In the genomic region with DNA sequence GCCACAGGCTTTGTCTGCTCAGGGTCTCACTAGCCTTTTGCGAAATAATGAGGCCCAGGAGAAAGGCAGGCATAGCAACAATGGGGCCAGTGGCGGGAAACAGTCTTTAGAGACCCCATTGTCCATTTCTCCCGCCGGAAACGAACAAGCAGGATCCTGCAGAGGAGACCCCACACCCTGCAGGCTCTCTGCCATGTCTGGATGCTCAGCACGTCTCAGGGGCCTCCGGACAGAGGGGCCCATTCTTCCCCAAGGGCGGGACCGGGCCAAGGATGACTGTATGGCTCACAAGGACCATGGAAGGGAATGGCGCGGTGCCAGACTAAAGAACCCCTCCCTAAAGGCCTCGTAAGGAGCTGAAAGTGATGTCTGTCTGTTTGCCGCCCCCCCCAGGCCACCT, we compare ENCODE assay signal across 11 mouse cellular contexts. TPM values are rescaled to one million over a fixed set of nuclear protein-coding genes. Genes with fewer than 3 reads are reported as not detected.
DNase-seq lines count a peak whose midpoint lies in the region; ATAC-seq and TF ChIP-seq lines count a peak whose summit lies in the region.
"Had no signal": no experiment of that assay in that cellular context is flagged by ENCODE, and none has a peak within 500 bp of the region (broad histone marks: within the 10 kb centered on the region; RNA-seq: fewer than 3 reads in every experiment).

No protein-coding gene starts in this region.

- no peak for ATAC-seq in lung, embryonic 16.5 days (ENCODE audit: low read depth)
- ATAC-seq in lung, postnatal 0 days: no peak
- ATAC-seq in hindbrain, embryonic 16.5 days: no peak
- ATAC-seq in neural tube, embryonic 13.5 days (ENCODE audit: low read depth): no peak
- ATAC-seq: liver, embryonic 12.5 days; Patski had no signal

- no peak overlapping the region for H3K9ac ChIP-seq in lung, embryonic 16.5 days (ENCODE audit: low read length)
- H3K9ac ChIP-seq in lung, postnatal 0 days (replicated peaks; ENCODE audit: low read depth): no peak overlapping the region
- H3K9ac ChIP-seq in hindbrain, embryonic 16.5 days (ENCODE audit: low read depth, low read length): no peak overlapping the region
- peak overlapping the region; percentile 73; the same call in 1 of the 2 replicates for H3K9ac ChIP-seq in neural tube, embryonic 13.5 days
- H3K9ac ChIP-seq: embryonic facial prominence, embryonic 15.5 days; liver, embryonic 12.5 days had no signal

- TF ChIP-seq CTCF in lung, postnatal 0 days (IDR thresholded peaks at IDR 0.05): no peak

- peaks cover 7% of the 10 kb centered on the region; the same call in 1 of the 2 replicates for H3K36me3 ChIP-seq in lung, embryonic 16.5 days (ENCODE audit: control insufficient read depth, insufficient read depth, low read length)
- no peaks in the 10 kb centered on the region for H3K36me3 ChIP-seq in lung, postnatal 0 days (ENCODE audit: insufficient read depth, low read length)
- H3K36me3 ChIP-seq in hindbrain, embryonic 16.5 days (ENCODE audit: control insufficient read depth, insufficient read depth, low read length): peaks cover 7% of the 10 kb centered on the region; the same call in 1 of the 2 replicates
- H3K36me3 ChIP-seq in neural tube, embryonic 13.5 days: peaks cover 8% of the 10 kb centered on the region

- peaks cover 42% of the 10 kb centered on the region for H3K4me1 ChIP-seq in lung, embryonic 16.5 days (replicated peaks; ENCODE audit: control insufficient read depth, insufficient read depth, low read length)
- H3K4me1 ChIP-seq in lung, postnatal 0 days (ENCODE audit: insufficient read depth, low read depth, low read length): peaks cover 9% of the 10 kb centered on the region; the same call in 1 of the 2 replicates
- peaks cover 41% of the 10 kb centered on the region for H3K4me1 ChIP-seq in hindbrain, embryonic 16.5 days (ENCODE audit: control insufficient read depth, insufficient read depth, low read depth, low read length)
- H3K4me1 ChIP-seq in neural tube, embryonic 13.5 days (replicated peaks): peaks cover 68% of the 10 kb centered on the region

- DNase-seq in cerebellum, adult 18-20 months: peak; percentile 22 to 27
- no peak for DNase-seq in cerebellum, adult 9-10 months
- DNase-seq in lung, postnatal 0 days (ENCODE audit: low spot score): no peak
- no peak for DNase-seq in frontal cortex, adult 2 months (ENCODE audit: extremely low spot score in 1 of 2, low spot score in 1 of 2)
- DNase-seq in heart, postnatal 14 days: no peak

- H3K27ac ChIP-seq in lung, embryonic 16.5 days (ENCODE audit: low read length): peak overlapping the region; percentile 37; the same call in 1 of the 2 replicates
- no peak overlapping the region for H3K27ac ChIP-seq in lung, postnatal 0 days (ENCODE audit: low read length)
- H3K27ac ChIP-seq in hindbrain, embryonic 16.5 days (ENCODE audit: low read depth, low read length): peak overlapping the region; percentile 91
- peak overlapping the region; percentile 92 for H3K27ac ChIP-seq in neural tube, embryonic 13.5 days (replicated peaks)
- H3K27ac ChIP-seq: embryonic facial prominence, embryonic 15.5 days had no signal

- intact Hi-C loops in heart, postnatal 14 days (cut with DNase I): no loop called here

- no peak overlapping the region for H3K4me3 ChIP-seq in lung, embryonic 16.5 days (ENCODE audit: low read length)
- H3K4me3 ChIP-seq in lung, postnatal 0 days (ENCODE audit: low read depth, low read length): no peak overlapping the region
- no peak overlapping the region for H3K4me3 ChIP-seq in hindbrain, embryonic 16.5 days (ENCODE audit: low read length)
- H3K4me3 ChIP-seq in neural tube, embryonic 13.5 days: peak overlapping the region; percentile 65; the same call in 1 of the 2 replicates
- H3K4me3 ChIP-seq: liver, embryonic 12.5 days had no signal

- H3K9me3 ChIP-seq in lung, embryonic 16.5 days (ENCODE audit: control insufficient read depth, low read length): no peaks in the 10 kb centered on the region
- no peaks in the 10 kb centered on the region for H3K9me3 ChIP-seq in lung, postnatal 0 days (ENCODE audit: low read length)
- no peaks in the 10 kb centered on the region for H3K9me3 ChIP-seq in hindbrain, embryonic 16.5 days (ENCODE audit: control insufficient read depth, low read length)
- H3K9me3 ChIP-seq in neural tube, embryonic 13.5 days: no peaks in the 10 kb centered on the region
- H3K9me3 ChIP-seq: embryonic facial prominence, embryonic 15.5 days; liver, embryonic 12.5 days had no signal

- H3K4me2 ChIP-seq in lung, embryonic 16.5 days (ENCODE audit: low read depth, low read length): no peak overlapping the region
- H3K4me2 ChIP-seq in lung, postnatal 0 days (replicated peaks; ENCODE audit: low read depth, low read length): no peak overlapping the region
- H3K4me2 ChIP-seq in hindbrain, embryonic 16.5 days (ENCODE audit: low read length): peak overlapping the region; percentile 27
- H3K4me2 ChIP-seq in neural tube, embryonic 13.5 days: peak overlapping the region; percentile 92

- TF ChIP-seq EP300 in lung, postnatal 0 days (IDR thresholded peaks at IDR 0.05): no peak

- no peaks in the 10 kb centered on the region for H3K27me3 ChIP-seq in lung, embryonic 16.5 days (ENCODE audit: control insufficient read depth, insufficient read depth, low read depth, low read length)
- no peaks in the 10 kb centered on the region for H3K27me3 ChIP-seq in lung, postnatal 0 days (replicated peaks; ENCODE audit: insufficient read depth, low read length)
- peaks cover 3% of the 10 kb centered on the region; the same call in 1 of the 2 replicates for H3K27me3 ChIP-seq in hindbrain, embryonic 16.5 days (replicated peaks; ENCODE audit: control insufficient read depth, insufficient read depth, low read length)
- no peaks in the 10 kb centered on the region for H3K27me3 ChIP-seq in neural tube, embryonic 13.5 days
- H3K27me3 ChIP-seq: embryonic facial prominence, embryonic 15.5 days; liver, embryonic 12.5 days; Patski had no signal

- 66% methylated on average over 13 of the region's 13 CpGs for WGBS in lung, embryonic 16.5 days
- WGBS in lung, postnatal 0 days: 70% methylated on average over 13 of the region's 13 CpGs
- WGBS in hindbrain, embryonic 16.5 days: 16% methylated on average over 13 of the region's 13 CpGs
- WGBS in neural tube, embryonic 13.5 days: 12% methylated on average over 13 of the region's 13 CpGs

RNA-seq across cellular contexts. Expression of gene AC134908.4, which starts 1.3 kb away (rescaled TPM):
- polyA plus RNA-seq in lung, embryonic 16.5 days (2015; fragmentation: Nextera tagmentation; extraction: Ambion mirVana): not detected in 2 replicates
- not detected in 2 replicates for polyA plus RNA-seq in lung, postnatal 0 days (2015; fragmentation: Nextera tagmentation; extraction: Ambion mirVana)
- 1.6 and 2.2 TPM in 2 replicates for polyA plus RNA-seq in hindbrain, embryonic 16.5 days (2015; fragmentation: Nextera tagmentation; extraction: Ambion mirVana)
- polyA plus RNA-seq in neural tube, embryonic 13.5 days (2015; fragmentation: Nextera tagmentation; extraction: Ambion mirVana): 0.66 and 1.9 TPM in 2 replicates
- 1.4 and 2.0 TPM in 2 replicates for polyA plus RNA-seq in frontal cortex, adult 2 months (2012; rRNA removed)
- not detected for total RNA-seq in heart, postnatal 14 days (2021)
- polyA plus RNA-seq: embryonic facial prominence, embryonic 15.5 days; liver, embryonic 12.5 days had no signal

RNA-seq across cellular contexts. Expression of gene Fam173a, which starts 1.5 kb away (rescaled TPM):
- polyA plus RNA-seq in lung, embryonic 16.5 days (2015; fragmentation: Nextera tagmentation; extraction: Ambion mirVana): 115 and 125 TPM in 2 replicates
- 112 and 116 TPM in 2 replicates for polyA plus RNA-seq in lung, postnatal 0 days (2015; fragmentation: Nextera tagmentation; extraction: Ambion mirVana)
- polyA plus RNA-seq in hindbrain, embryonic 16.5 days (2015; fragmentation: Nextera tagmentation; extraction: Ambion mirVana): 99.9 and 103 TPM in 2 replicates
- 70.5 and 73.6 TPM in 2 replicates for polyA plus RNA-seq in neural tube, embryonic 13.5 days (2015; fragmentation: Nextera tagmentation; extraction: Ambion mirVana)
- 158 and 169 TPM in 2 replicates for polyA plus RNA-seq in frontal cortex, adult 2 months (2012; rRNA removed)
- total RNA-seq in heart, postnatal 14 days (2021): 10 to 100 TPM; 36.4 to 37.4 TPM

RNA-seq across cellular contexts. Expression of gene Metrn, which starts 2.7 kb away (rescaled TPM):
- polyA plus RNA-seq in lung, embryonic 16.5 days (2015; fragmentation: Nextera tagmentation; extraction: Ambion mirVana): 43.3 and 44.2 TPM in 2 replicates
- 19.1 and 20.9 TPM in 2 replicates for polyA plus RNA-seq in lung, postnatal 0 days (2015; fragmentation: Nextera tagmentation; extraction: Ambion mirVana)
- 79.4 and 88.8 TPM in 2 replicates for polyA plus RNA-seq in hindbrain, embryonic 16.5 days (2015; fragmentation: Nextera tagmentation; extraction: Ambion mirVana)
- 46.7 and 58.7 TPM in 2 replicates for polyA plus RNA-seq in neural tube, embryonic 13.5 days (2015; fragmentation: Nextera tagmentation; extraction: Ambion mirVana)
- 159 and 186 TPM in 2 replicates for polyA plus RNA-seq in frontal cortex, adult 2 months (2012; rRNA removed)
- 10 to 100 TPM; 67.1 to 74.7 TPM for total RNA-seq in heart, postnatal 14 days (2021)

RNA-seq across cellular contexts. Expression of gene Ccdc78, which starts 7.8 kb away (rescaled TPM):
- 2.1 and 4.5 TPM in 2 replicates for polyA plus RNA-seq in lung, embryonic 16.5 days (2015; fragmentation: Nextera tagmentation; extraction: Ambion mirVana)
- polyA plus RNA-seq in lung, postnatal 0 days (2015; fragmentation: Nextera tagmentation; extraction: Ambion mirVana): 5.8 and 7.7 TPM in 2 replicates
- 0.21 and 0.28 TPM in 2 replicates for polyA plus RNA-seq in hindbrain, embryonic 16.5 days (2015; fragmentation: Nextera tagmentation; extraction: Ambion mirVana)
- polyA plus RNA-seq in neural tube, embryonic 13.5 days (2015; fragmentation: Nextera tagmentation; extraction: Ambion mirVana): 0.33 and 0.39 TPM in 2 replicates
- 0.06 and 0.08 TPM in 2 replicates for polyA plus RNA-seq in frontal cortex, adult 2 months (2012; rRNA removed)
- total RNA-seq in heart, postnatal 14 days (2021): under 1 TPM in 1 of 2 experiments, not detected in 1; 0.17 TPM

RNA-seq across cellular contexts. Expression of gene Haghl, which starts 8.7 kb away (rescaled TPM):
- polyA plus RNA-seq in lung, embryonic 16.5 days (2015; fragmentation: Nextera tagmentation; extraction: Ambion mirVana): 57.5 and 57.7 TPM in 2 replicates
- polyA plus RNA-seq in lung, postnatal 0 days (2015; fragmentation: Nextera tagmentation; extraction: Ambion mirVana): 42.7 and 45.4 TPM in 2 replicates
- 149 and 169 TPM in 2 replicates for polyA plus RNA-seq in hindbrain, embryonic 16.5 days (2015; fragmentation: Nextera tagmentation; extraction: Ambion mirVana)
- 101 and 107 TPM in 2 replicates for polyA plus RNA-seq in neural tube, embryonic 13.5 days (2015; fragmentation: Nextera tagmentation; extraction: Ambion mirVana)
- 223 and 246 TPM in 2 replicates for polyA plus RNA-seq in frontal cortex, adult 2 months (2012; rRNA removed)
- 10 to 100 TPM; 15.0 to 15.1 TPM for total RNA-seq in heart, postnatal 14 days (2021)

Comparison
In these comparisons a context has a peak if more than half of its experiments do, and no peak if none do; other contexts are left out.
1. DNase-seq: peak in cerebellum, adult 18-20 months (2 of 2); none in cerebellum, adult 9-10 months (single experiment), lung, postnatal 0 days (single experiment), frontal cortex, adult 2 months (0 of 2) and heart, postnatal 14 days (0 of 2).
2. H3K4me2 ChIP-seq: peak in hindbrain, embryonic 16.5 days (single experiment) and neural tube, embryonic 13.5 days (single experiment); none in lung, embryonic 16.5 days (single experiment) and lung, postnatal 0 days (single experiment).